Mouse (Mus musculus): ENCODE results near the gene Apip. TPM values are rescaled to one million over a fixed set of nuclear protein-coding genes. Genes with fewer than 3 reads are reported as not detected.

Apip gene
- polyA plus RNA-seq, 1 experiment from 2014 or later: 61.8 TPM

DNA sequence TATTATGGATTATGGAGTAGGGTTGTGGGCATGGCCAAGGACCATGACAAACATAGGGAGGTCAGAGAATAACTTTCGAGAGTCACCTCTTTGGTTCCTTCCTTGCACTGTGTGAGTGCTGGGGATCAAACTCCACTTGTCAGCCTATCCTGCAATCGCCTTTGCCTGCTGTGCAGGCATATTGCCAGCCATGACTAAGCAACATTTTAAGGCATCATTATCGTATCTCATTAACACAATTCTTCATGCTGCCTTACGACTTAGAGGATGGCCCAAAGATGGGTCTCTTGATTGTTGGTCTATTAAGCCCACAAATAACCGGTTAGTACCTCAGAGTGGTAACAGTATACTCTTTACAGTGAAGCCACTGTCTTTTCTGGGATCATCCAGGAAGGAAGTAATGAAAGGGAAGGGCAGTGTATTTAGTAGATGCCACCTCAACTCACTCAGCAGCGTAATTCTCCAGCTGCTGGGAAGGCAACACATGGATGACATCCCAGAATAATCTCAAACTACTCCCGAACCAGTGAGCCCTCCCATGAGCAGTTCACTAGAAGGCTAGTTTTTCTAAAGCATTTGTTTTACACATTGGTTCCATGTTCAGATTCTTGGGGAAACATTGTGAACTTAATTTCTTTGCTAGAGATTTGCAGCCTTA, 45.9 kb downstream of the Apip start:
- H3K4me1 ChIP-seq (ENCODE audit: control insufficient read depth, insufficient read depth, low read length): no peaks in the 10 kb centered on the region
- ATAC-seq (ENCODE audit: low FRiP score) (no peak), DNase-seq (ENCODE audit: low spot score, missing footprints) (no peak)
- no peak overlapping the region for H3K4me2 ChIP-seq
- H3K4me3 ChIP-seq (ENCODE audit: low read depth, low read length): no peak overlapping the region
- H3K9ac ChIP-seq (ENCODE audit: low read length): no peak overlapping the region
- no peaks in the 10 kb centered on the region for H3K9me3 ChIP-seq (ENCODE audit: control insufficient read depth, low read length)
- no peak overlapping the region for H3K27ac ChIP-seq (ENCODE audit: low read depth, low read length)
- H3K27me3 ChIP-seq (ENCODE audit: control insufficient read depth, insufficient read depth, low read length): no peaks in the 10 kb centered on the region
- no peaks in the 10 kb centered on the region for H3K36me3 ChIP-seq (ENCODE audit: control insufficient read depth, insufficient read depth, low read length)
- 90% methylated on average over 7 of the region's 7 CpGs for WGBS

DNA sequence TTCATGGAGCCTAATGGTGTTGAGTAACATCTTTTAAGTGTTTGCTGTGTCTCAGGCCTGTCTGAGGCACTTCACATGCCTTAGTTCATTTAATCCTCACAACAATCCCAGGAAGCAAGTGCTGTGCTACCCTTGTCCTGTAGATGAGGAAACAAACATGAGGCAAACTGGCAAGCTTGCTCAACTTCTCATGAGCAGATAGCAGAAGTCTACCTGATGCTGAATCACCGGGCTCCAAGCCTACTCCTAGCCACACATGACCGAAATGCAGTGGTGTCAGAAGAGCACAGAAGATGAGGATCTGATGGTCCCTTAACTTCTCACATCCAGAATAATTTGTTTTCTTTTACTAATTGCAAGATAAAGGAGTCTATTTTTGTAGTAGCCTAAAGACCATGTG, 56.2 kb downstream of the Apip start:
- Histone ChIP-seq H3K9ac (ENCODE audit: low read length) (no peak overlapping the region), H3K27me3 (ENCODE audit: control insufficient read depth, insufficient read depth, low read length) (no peaks in the 10 kb centered on the region), H3K4me3 (ENCODE audit: low read depth, low read length) (no peak overlapping the region), H3K4me2 (no peak overlapping the region), H3K4me1 (ENCODE audit: control insufficient read depth, insufficient read depth, low read length) (no peaks in the 10 kb centered on the region), H3K27ac (ENCODE audit: low read depth, low read length) (no peak overlapping the region), H3K9me3 (ENCODE audit: control insufficient read depth, low read length) (no peaks in the 10 kb centered on the region), H3K36me3 (ENCODE audit: control insufficient read depth, insufficient read depth, low read length) (no peaks in the 10 kb centered on the region)
- ATAC-seq (ENCODE audit: low FRiP score): no peak
- no peak for DNase-seq (ENCODE audit: low spot score, missing footprints)
- 96% methylated on average over 2 of the region's 2 CpGs for WGBS

DNA sequence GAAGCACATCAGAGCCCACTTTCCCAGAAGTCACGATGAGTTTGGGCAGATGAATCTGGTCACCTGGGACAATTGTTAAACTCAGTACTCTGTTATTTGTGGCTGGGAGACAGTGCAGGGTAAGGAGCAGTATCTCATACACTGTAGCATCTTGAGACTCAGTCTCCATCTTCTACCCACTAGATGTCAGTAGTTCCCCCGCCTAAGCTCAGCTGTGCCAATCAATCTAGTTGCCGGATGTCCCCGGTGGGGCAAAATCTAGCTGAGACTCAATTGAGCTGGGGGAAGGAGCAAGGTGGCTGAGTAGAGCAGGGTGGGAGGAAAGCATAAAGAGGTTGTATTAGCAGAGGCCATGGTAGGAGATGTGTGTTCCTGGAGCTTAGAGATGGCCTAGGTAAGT, 57.7 kb downstream of the Apip start:
- Histone ChIP-seq H3K27me3 (ENCODE audit: control insufficient read depth, insufficient read depth, low read length) (no peaks in the 10 kb centered on the region), H3K4me1 (ENCODE audit: control insufficient read depth, insufficient read depth, low read length) (no peaks in the 10 kb centered on the region), H3K27ac (ENCODE audit: low read depth, low read length) (no peak overlapping the region), H3K9ac (ENCODE audit: low read length) (no peak overlapping the region), H3K4me3 (ENCODE audit: low read depth, low read length) (no peak overlapping the region), H3K4me2 (no peak overlapping the region), H3K36me3 (ENCODE audit: control insufficient read depth, insufficient read depth, low read length) (no peaks in the 10 kb centered on the region), H3K9me3 (ENCODE audit: control insufficient read depth, low read length) (no peaks in the 10 kb centered on the region)
- no peak for DNase-seq (ENCODE audit: low spot score, missing footprints)
- 38% methylated on average over 4 of the region's 4 CpGs for WGBS
- ATAC-seq (ENCODE audit: low FRiP score): no peak

DNA sequence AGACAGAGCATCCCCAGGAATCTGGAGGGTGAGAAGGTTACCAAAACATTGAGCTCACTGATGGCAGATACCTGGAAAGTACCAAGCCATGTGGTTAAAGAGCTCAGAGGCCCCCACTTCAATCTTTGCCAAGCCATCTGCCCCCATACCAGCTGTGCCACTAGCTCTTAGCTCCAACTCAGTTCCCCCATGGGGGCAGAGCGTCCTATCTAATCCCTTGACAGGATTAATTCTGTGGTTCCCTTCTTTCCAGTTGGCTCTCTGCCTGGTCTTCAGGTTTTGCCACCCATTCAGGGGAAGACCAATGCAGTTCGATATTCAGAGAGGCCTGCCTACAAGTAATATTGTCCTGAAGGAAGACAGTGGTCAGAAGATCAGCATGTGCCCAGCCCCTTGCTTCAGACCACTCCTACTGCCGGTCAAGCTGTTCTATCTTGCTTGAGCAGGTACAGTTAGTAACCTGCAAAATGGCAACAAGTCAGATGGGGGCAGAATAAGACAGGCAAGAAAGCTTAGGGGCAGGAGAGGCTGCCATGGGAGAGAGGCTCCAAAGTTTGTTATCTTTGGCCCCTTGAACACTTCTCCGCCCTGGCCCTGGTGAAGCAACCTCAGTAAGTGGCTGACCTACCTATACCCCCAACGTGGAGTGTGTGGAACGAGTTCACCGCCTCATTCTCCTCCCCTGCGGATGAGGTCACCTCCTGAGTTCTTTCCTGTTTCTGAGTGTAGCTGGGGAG, 65.2 kb downstream of the Apip start:
- Histone ChIP-seq H3K9ac (ENCODE audit: low read length) (no peak overlapping the region), H3K36me3 (ENCODE audit: control insufficient read depth, insufficient read depth, low read length) (no peaks in the 10 kb centered on the region), H3K4me3 (ENCODE audit: low read depth, low read length) (no peak overlapping the region), H3K27me3 (ENCODE audit: control insufficient read depth, insufficient read depth, low read length) (no peaks in the 10 kb centered on the region), H3K4me2 (no peak overlapping the region), H3K9me3 (ENCODE audit: control insufficient read depth, low read length) (no peaks in the 10 kb centered on the region), H3K27ac (ENCODE audit: low read depth, low read length) (no peak overlapping the region), H3K4me1 (ENCODE audit: control insufficient read depth, insufficient read depth, low read length) (no peaks in the 10 kb centered on the region)
- DNase-seq (ENCODE audit: low spot score, missing footprints) (no peak), ATAC-seq (ENCODE audit: low FRiP score) (no peak)
- WGBS: 69% methylated on average over 8 of the region's 8 CpGs

Other genes with a start within 250 kb of the Apip start
- gene Cd44, start 172.0 kb upstream of the Apip start, polyA plus RNA-seq (2014; fragmentation: Nextera tagmentation; extraction: Ambion mirVana): 3.0 and 3.4 TPM in 2 replicates
- 54.4 and 57.7 TPM in 2 replicates for gene Pdhx, start 162 bp upstream of the Apip start, polyA plus RNA-seq (2014; fragmentation: Nextera tagmentation; extraction: Ambion mirVana)
- gene Ehf, start 229.6 kb downstream of the Apip start, polyA plus RNA-seq (2014; fragmentation: Nextera tagmentation; extraction: Ambion mirVana): not detected in 2 replicates